Mouse (Mus musculus) limb, embryonic 11.5 days (tissue): ENCODE data around the gene Tuba8. TPM values are rescaled to one million over a fixed set of nuclear protein-coding genes. Genes with fewer than 3 reads are reported as not detected.

ENCODE experiments used
- ATAC-seq: fragments of 200-750 bp; cut with Nextera tagmentation; 2 replicates; pipeline ENCODE4 v1.8.0; 2017; ENCODE audit warnings: low read depth; ENCODE audit not compliant: insufficient number of reproducible peaks, low FRiP score, low TSS enrichment
- DNase-seq: peaks from one replicate; pipeline ENCODE4 v3.0.0-alpha.2; 2015; ENCODE audit warnings: low spot score
- H3K27ac ChIP-seq: fragments of 300-500 bp; sonication (generic); replicated peaks from 2 replicates; pipeline ENCODE4 v1.5.1; 2014; ENCODE audit warnings: low read depth, mild to moderate bottlenecking, low read length
- H3K27me3 ChIP-seq: fragments of 300-500 bp; sonication (generic); 2 replicates; pipeline ENCODE4 v1.6.1; 2014; ENCODE audit warnings: mild to moderate bottlenecking, low read length, mixed read lengths; ENCODE audit not compliant: control insufficient read depth, insufficient read depth
- H3K36me3 ChIP-seq: fragments of 300-500 bp; sonication (generic); 2 replicates; pipeline ENCODE4 v1.6.1; 2014; ENCODE audit warnings: mild to moderate bottlenecking, low read length, moderate library complexity, mixed read lengths; ENCODE audit not compliant: control insufficient read depth, insufficient read depth
- H3K4me1 ChIP-seq: fragments of 300-500 bp; sonication (generic); 2 replicates; pipeline ENCODE4 v1.6.1; 2014; ENCODE audit warnings: low read length, mixed read lengths; ENCODE audit not compliant: control insufficient read depth, insufficient read depth
- H3K4me2 ChIP-seq: fragments of 300-500 bp; sonication (generic); 2 replicates; pipeline ENCODE4 v1.6.1; 2014; ENCODE audit warnings: low read depth, mild to moderate bottlenecking, moderate library complexity; ENCODE audit not compliant: severe bottlenecking
- H3K4me3 ChIP-seq: fragments of 300-500 bp; sonication (generic); 2 replicates; pipeline ENCODE4 v1.5.1; 2014; ENCODE audit warnings: low read depth, low read length
- H3K9ac ChIP-seq: fragments of 300-500 bp; sonication (generic); 2 replicates; pipeline ENCODE4 v1.6.1; 2014; ENCODE audit warnings: mild to moderate bottlenecking, low read length
- H3K9me3 ChIP-seq: fragments of 300-500 bp; sonication (generic); 2 replicates; pipeline ENCODE4 v1.6.1; 2016; ENCODE audit warnings: low read length; ENCODE audit not compliant: control insufficient read depth
- WGBS: fragments of 180-500 bp; shearing (Covaris S2); extraction: QIAGEN DNeasy Blood & Tissue Kit; methylation state at CpG from one replicate; pipeline ENCODE4 v1.1.7; 2014; 5-methylcytosine and 5-hydroxymethylcytosine counted together
- polyA plus RNA-seq: library from polyadenylated mRNA; unstranded; fragments of >200 nt; fragmentation: Nextera tagmentation; extraction: Ambion mirVana; gene quantifications from 2 replicates; pipeline ENCODE4 v1.2.1, GENCODE M21; 2014

The Tuba8 gene
- polyA plus RNA-seq, 1 experiment from 2014 or later: 0.63 TPM

- Histone ChIP-seq H3K9ac (no peak overlapping the region), H3K9me3 (no peaks in the 10 kb centered on the region), H3K4me3 (no peak overlapping the region), H3K4me1 (peaks cover 6% of the 10 kb centered on the region; the same call in 1 of the 2 replicates), H3K36me3 (no peaks in the 10 kb centered on the region), H3K27me3 (no peaks in the 10 kb centered on the region), H3K27ac (no peak overlapping the region), H3K4me2 (no peak overlapping the region)
- no peak for DNase-seq
- 82% methylated on average over 4 of the region's 4 CpGs for WGBS
- no peak for ATAC-seq
Measured at GRCm38 (mm10) chr6:121176731-121177098, 33.8 kb upstream of the Tuba8 start.

DNA sequence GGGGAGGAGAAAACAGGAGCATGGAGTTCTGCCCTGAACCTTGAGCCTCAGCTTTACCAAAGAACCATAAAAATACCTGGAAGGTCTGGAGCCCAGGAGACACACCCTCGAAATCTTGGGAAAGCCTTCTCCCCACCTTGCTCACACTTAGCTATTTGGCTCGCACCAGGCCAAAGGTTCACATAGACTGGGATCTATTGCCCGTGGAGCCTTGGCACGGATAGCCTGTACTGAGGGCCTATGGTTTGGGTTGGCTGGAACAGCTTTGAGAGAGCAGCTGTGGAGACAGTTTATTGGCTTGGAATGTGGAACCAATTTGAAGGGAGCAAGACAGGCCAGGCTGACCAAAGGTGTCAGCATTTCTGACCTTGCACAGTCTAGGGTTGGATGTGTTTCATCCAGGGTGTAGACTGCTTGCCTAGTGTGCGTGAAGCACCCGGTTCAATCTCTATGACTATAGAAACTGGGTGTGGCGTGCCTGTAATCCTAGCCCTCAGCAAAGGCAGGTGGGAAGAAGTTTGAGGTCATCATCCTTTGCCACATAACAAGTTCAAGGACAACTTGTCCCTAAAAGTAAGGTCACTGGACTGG lies 33.3 kb upstream of the Tuba8 start:
- 0 out of 2 replicates have a peak, but pooled peaks have one; percentile 13 for ATAC-seq
- Histone ChIP-seq H3K9me3 (no peaks in the 10 kb centered on the region), H3K9ac (no peak overlapping the region), H3K4me1 (peaks cover 6% of the 10 kb centered on the region; the same call in 1 of the 2 replicates), H3K4me3 (no peak overlapping the region), H3K4me2 (no peak overlapping the region), H3K27me3 (no peaks in the 10 kb centered on the region), H3K36me3 (no peaks in the 10 kb centered on the region), H3K27ac (no peak overlapping the region)
- no peak for DNase-seq
- WGBS: 80% methylated on average over 7 of the region's 7 CpGs

GRCm38 (mm10) chr6:121178700-121179358 lies 31.7 kb upstream of the Tuba8 start:
- 61% methylated on average over 7 of the region's 7 CpGs for WGBS
- Histone ChIP-seq H3K4me3 (no peak overlapping the region), H3K27ac (no peak overlapping the region), H3K9ac (no peak overlapping the region), H3K36me3 (no peaks in the 10 kb centered on the region), H3K9me3 (no peaks in the 10 kb centered on the region), H3K4me1 (peaks cover 6% of the 10 kb centered on the region; the same call in 1 of the 2 replicates), H3K4me2 (no peak overlapping the region), H3K27me3 (no peaks in the 10 kb centered on the region)
- ATAC-seq (no peak), DNase-seq (peak; percentile 81)

DNA sequence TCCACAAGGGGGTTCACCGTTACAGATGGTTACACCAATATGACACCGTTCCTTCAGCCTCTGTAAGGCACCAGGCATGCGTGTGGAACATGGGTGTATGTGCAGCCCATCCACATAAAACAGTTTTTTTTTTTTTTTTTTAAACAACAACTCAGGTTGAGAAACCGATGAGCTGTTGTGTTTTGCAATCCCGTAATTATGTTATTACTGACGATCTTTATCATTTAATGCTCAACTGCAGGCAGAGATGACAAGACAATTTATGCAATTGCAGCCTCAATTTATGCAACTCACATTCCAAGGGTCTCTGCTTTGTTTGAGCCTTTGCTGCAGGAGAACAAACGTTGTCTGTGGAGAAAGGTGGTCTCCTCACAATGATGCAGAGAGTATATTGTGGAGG lies 30.6 kb upstream of the Tuba8 start:
- no peaks in the 10 kb centered on the region for H3K36me3 ChIP-seq
- H3K4me3 ChIP-seq: no peak overlapping the region
- ATAC-seq: no peak
- no peak overlapping the region for H3K27ac ChIP-seq
- no peaks in the 10 kb centered on the region for H3K27me3 ChIP-seq
- peaks cover 6% of the 10 kb centered on the region; the same call in 1 of the 2 replicates for H3K4me1 ChIP-seq
- 67% methylated on average over 7 of the region's 7 CpGs for WGBS
- no peak for DNase-seq
- H3K9ac ChIP-seq: no peak overlapping the region
- no peak overlapping the region for H3K4me2 ChIP-seq
- H3K9me3 ChIP-seq: no peaks in the 10 kb centered on the region

DNA sequence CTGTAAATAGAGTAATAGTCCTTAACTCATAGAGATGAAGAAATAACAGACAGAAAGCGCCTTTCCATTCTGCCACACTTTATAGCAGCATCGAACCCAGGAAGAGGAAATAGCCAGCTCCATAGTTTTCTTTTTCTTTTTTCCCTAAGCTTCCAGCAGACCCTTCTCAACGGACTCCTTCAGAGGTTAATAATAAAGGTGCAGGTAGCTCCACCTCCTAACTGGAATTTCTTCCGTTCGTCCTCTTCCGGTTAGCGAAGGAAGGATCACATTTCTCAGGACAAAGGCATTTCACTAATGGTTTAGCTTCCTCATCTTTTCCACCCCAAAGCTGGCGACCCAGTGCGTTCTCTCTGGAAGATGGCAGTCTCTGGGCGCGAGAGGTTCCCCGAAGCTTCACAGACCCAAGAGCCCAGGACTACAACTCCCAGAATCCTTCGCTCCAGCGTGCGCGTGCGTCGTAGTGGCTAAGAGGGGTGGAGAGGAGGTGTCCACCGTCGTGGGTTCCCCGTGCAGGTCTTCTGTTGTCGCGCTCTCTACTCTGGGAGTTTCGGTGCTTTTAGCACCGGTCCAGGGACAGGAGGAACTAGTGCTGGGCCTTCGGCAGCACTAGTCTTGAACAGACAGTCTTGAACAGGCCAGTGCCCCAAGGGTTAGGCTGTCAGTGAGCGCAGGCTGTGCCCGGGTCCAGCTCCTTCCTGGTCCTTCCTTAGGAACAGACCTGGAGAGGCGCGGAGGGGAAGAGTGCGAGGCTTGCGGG lies 26.9 kb upstream of the Tuba8 start, which contains the start of gene Pex26:
Gene Pex26 (plus strand): TSS at position 254 of the 760 bp plus-strand sequence.
- ATAC-seq: peak; percentile 72
- DNase-seq: peak; percentile 94
- peak within 1 kb of the TSS; percentile 64 for H3K9ac ChIP-seq
- no peaks in the 10 kb centered on the region for H3K27me3 ChIP-seq
- no peaks in the 10 kb centered on the region for H3K4me1 ChIP-seq
- no peaks in the 10 kb centered on the region; the same call in 1 of the 2 replicates for H3K36me3 ChIP-seq
- WGBS: 1% methylated on average over 32 of the region's 32 CpGs
- H3K9me3 ChIP-seq: no peaks in the 10 kb centered on the region
- no peak within 1 kb of the TSS for H3K27ac ChIP-seq
- H3K4me3 ChIP-seq: peak within 1 kb of the TSS; percentile 48
- H3K4me2 ChIP-seq: peak within 1 kb of the TSS; percentile 93

DNA sequence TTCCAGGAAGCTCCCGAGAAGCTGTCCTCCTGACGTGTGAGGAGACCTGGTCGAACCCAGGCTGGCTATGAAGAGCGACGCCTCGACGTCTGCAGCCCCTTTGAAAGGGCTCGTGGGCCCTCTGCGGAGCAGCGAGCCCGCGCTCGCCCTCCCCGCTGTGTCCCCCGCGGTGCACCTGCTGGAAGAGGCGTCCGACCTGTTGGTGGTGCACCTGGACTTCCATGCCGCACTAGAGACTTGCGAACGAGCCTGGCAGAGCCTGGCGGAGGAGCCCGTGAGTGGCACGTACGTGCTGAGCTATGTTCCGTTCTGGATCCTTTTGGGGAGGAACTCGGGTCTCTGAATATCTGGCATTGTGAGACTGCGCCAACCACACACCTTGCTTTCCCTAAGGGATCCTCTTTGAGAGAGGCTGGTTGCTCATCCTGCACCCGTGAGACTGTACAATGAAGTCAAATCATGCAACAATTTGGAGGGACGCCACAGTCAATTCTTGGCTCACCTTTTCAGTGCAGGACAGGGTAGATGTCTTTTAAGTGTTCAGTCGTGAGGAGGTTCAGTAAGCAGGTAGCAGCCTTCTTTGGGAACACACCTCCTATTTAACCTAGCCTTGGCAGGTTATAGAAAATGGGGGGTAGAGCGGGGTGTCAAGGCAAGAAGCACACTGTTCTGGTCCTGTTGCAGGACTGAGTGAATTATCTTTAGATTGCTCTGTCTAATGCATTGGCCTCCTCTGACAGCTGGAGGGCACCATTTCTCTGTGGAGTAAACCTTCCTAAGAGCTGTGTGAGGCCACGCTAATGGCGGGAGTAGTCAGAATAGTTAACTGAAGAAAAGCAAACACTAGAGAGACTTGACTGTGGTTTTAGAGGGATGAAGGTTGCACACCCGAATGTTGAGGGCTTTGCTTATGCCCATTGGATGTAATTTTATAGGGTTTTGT lies 26.0 kb upstream of the Tuba8 start:
- Histone ChIP-seq H3K36me3 (peaks cover 2% of the 10 kb centered on the region; the same call in 1 of the 2 replicates), H3K4me3 (peak overlapping the region; percentile 48), H3K9me3 (no peaks in the 10 kb centered on the region), H3K4me2 (peak overlapping the region; percentile 93), H3K27me3 (no peaks in the 10 kb centered on the region), H3K27ac (no peak overlapping the region), H3K9ac (peak overlapping the region; percentile 64), H3K4me1 (no peaks in the 10 kb centered on the region)
- ATAC-seq (peak; percentile 70; the same call in 1 of the 2 replicates), DNase-seq (peak; percentile 62)
- WGBS: 3% methylated on average over 35 of the region's 35 CpGs

- Histone ChIP-seq H3K4me1 (no peaks in the 10 kb centered on the region), H3K4me2 (peak overlapping the region; percentile 93; the same call in 1 of the 2 replicates), H3K9me3 (no peaks in the 10 kb centered on the region), H3K9ac (peak overlapping the region; percentile 12; the same call in 1 of the 2 replicates), H3K4me3 (no peak overlapping the region), H3K27me3 (no peaks in the 10 kb centered on the region), H3K27ac (no peak overlapping the region), H3K36me3 (peaks cover 2% of the 10 kb centered on the region; the same call in 1 of the 2 replicates)
- DNase-seq (no peak), ATAC-seq (no peak)
- WGBS: 91% methylated on average over 8 of the region's 8 CpGs
Measured at GRCm38 (mm10) chr6:121185232-121185631, 25.3 kb upstream of the Tuba8 start.
